Mouse (Mus musculus): ENCODE data around the gene Ecsit. TPM values are rescaled to one million over a fixed set of nuclear protein-coding genes. Genes with fewer than 3 reads are reported as not detected.

Ecsit gene
- polyA plus RNA-seq, 1 experiment from 2014 or later, result 33.2 TPM

DNA sequence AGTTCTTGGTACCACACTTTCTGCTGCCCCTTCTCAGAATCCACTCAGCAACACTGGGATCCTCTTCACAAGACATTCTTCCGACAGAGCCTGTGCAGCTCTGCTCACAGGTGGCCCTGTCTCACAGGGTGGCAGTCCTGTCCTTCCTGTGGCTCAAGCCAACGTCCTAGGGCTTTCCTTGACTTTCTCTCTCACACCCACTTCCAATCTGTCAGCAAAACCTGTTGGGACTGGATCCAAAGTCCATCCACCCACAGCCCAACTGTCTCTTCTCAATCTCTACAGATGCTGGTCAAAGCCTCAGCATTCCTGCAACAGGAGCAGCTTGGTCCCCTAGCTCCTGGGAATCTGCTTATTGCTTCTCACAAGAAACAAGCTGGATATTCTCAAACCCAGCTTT, 23.9 kb downstream of the Ecsit start:
- Histone ChIP-seq H3K4me3 (no peak overlapping the region), H3K9me3 (no peaks in the 10 kb centered on the region), H3K4me1 (no peaks in the 10 kb centered on the region), H3K36me3 (peaks cover 79% of the 10 kb centered on the region), H3K27ac (no peak overlapping the region), H3K9ac (no peak overlapping the region), H3K27me3 (no peaks in the 10 kb centered on the region), H3K4me2 (no peak overlapping the region)
- no peak for ATAC-seq (ENCODE audit: borderline replicate concordance, extremely low read depth, low FRiP score, low TSS enrichment)
- 79% methylated on average over 2 of the region's 2 CpGs for WGBS

GRCm38 (mm10) chr9:22058011-22058424, 27.2 kb downstream of the Ecsit start:
- Histone ChIP-seq H3K27me3 (peaks cover 28% of the 10 kb centered on the region), H3K9ac (no peak overlapping the region), H3K27ac (no peak overlapping the region), H3K4me1 (peaks cover 8% of the 10 kb centered on the region), H3K4me3 (no peak overlapping the region), H3K36me3 (peaks cover 48% of the 10 kb centered on the region), H3K9me3 (no peaks in the 10 kb centered on the region), H3K4me2 (no peak overlapping the region)
- 82% methylated on average over 9 of the region's 9 CpGs for WGBS
- ATAC-seq (ENCODE audit: borderline replicate concordance, extremely low read depth, low FRiP score, low TSS enrichment), result no peak

DNA sequence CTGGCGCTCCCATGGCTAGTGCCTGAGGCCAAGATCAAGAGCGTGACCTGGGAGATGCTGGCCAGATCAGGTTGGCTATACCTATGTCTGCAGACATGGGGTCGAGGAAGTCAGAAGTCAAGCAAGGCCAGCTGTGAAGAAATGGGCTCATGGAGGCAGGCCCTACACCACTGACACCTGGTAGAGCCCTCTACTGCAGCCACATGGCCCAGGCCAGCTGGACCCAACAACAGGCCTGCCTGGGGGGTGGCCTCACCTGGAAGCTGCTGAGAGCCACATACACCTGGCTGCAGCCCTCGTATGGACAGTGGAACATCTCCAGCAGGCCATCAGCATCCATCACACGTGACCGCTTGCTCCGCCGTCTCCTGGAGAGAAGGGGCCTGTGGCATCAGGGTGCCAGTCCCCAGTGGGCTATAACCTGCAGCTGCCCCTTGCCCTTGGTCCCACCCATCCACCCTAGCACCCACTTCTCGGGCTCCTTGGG, 28.2 kb downstream of the Ecsit start:
- Histone ChIP-seq H3K4me3 (no peak overlapping the region), H3K4me2 (no peak overlapping the region), H3K9me3 (no peaks in the 10 kb centered on the region), H3K4me1 (peaks cover 9% of the 10 kb centered on the region), H3K9ac (no peak overlapping the region), H3K27me3 (peaks cover 37% of the 10 kb centered on the region), H3K36me3 (peaks cover 38% of the 10 kb centered on the region), H3K27ac (no peak overlapping the region)
- no peak for ATAC-seq (ENCODE audit: borderline replicate concordance, extremely low read depth, low FRiP score, low TSS enrichment)
- WGBS, result 86% methylated on average over 9 of the region's 9 CpGs

DNA sequence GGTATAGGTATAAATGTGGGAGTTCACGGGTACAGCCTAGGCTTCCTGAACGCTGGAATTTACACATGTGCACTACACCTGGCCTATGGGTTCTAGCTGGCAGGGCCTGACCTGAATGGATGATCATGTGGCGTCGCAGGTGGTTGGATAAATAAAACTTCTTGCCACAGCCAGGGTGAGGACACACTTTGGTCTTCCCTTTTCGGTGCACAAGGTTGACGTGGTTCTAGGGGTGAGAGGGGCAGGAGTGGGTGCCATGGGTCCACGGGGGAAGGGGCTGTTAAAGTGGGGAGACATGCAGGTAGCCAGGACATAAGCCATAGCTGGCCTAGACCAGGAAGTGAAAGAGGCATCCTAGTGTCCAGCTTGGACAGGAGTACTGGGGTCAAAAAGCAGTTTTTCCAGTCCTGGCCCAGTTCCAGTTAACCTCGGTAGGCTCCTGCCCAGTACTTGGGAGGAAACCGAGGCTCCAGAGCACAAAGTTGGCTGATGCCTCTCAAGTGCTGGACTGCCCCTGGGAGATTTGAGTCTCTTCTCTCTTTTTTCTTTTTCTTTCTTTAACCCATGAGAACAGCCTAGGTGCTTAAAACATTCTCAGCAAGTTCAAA, 28.8 kb downstream of the Ecsit start:
- H3K4me2 ChIP-seq, result no peak overlapping the region
- H3K9ac ChIP-seq, result no peak overlapping the region
- no peak overlapping the region for H3K4me3 ChIP-seq
- H3K36me3 ChIP-seq, result peaks cover 33% of the 10 kb centered on the region
- H3K4me1 ChIP-seq, result peaks cover 15% of the 10 kb centered on the region
- no peaks in the 10 kb centered on the region for H3K9me3 ChIP-seq
- ATAC-seq (ENCODE audit: borderline replicate concordance, extremely low read depth, low FRiP score, low TSS enrichment), result no peak
- no peak overlapping the region for H3K27ac ChIP-seq
- 68% methylated on average over 9 of the region's 9 CpGs for WGBS
- peaks cover 44% of the 10 kb centered on the region for H3K27me3 ChIP-seq

- Histone ChIP-seq H3K4me1 (peaks cover 22% of the 10 kb centered on the region), H3K36me3 (peaks cover 27% of the 10 kb centered on the region)
These were observed 29.5 kb downstream of the Ecsit start for GRCm38 (mm10) chr9:22055713-22056112.

GRCm38 (mm10) chr9:22054411-22055076, 30.7 kb downstream of the Ecsit start:
- 3% methylated on average over 32 of the region's 32 CpGs for WGBS
- Histone ChIP-seq H3K27me3 (peaks cover 63% of the 10 kb centered on the region), H3K9ac (no peak overlapping the region), H3K27ac (no peak overlapping the region), H3K9me3 (no peaks in the 10 kb centered on the region), H3K4me3 (no peak overlapping the region), H3K4me1 (peaks cover 27% of the 10 kb centered on the region), H3K36me3 (peaks cover 24% of the 10 kb centered on the region), H3K4me2 (peak overlapping the region; percentile 21; the same call in 1 of the 2 replicates)
- no peak for ATAC-seq (ENCODE audit: borderline replicate concordance, extremely low read depth, low FRiP score, low TSS enrichment)

More at GRCm38 (mm10) chr9:22055713-22056112, 29.5 kb downstream of the Ecsit start:
- Histone ChIP-seq H3K27ac (no peak overlapping the region), H3K9me3 (no peaks in the 10 kb centered on the region), H3K27me3 (peaks cover 51% of the 10 kb centered on the region), H3K4me2 (no peak overlapping the region), H3K9ac (no peak overlapping the region), H3K4me3 (no peak overlapping the region)
- no peak for ATAC-seq (ENCODE audit: borderline replicate concordance, extremely low read depth, low FRiP score, low TSS enrichment)
- 30% methylated on average over 28 of the region's 29 CpGs for WGBS

- Histone ChIP-seq H3K9ac (no peak overlapping the region), H3K9me3 (no peaks in the 10 kb centered on the region), H3K4me3 (no peak overlapping the region), H3K4me1 (peaks cover 27% of the 10 kb centered on the region), H3K27me3 (peaks cover 71% of the 10 kb centered on the region), H3K27ac (no peak overlapping the region), H3K36me3 (peaks cover 16% of the 10 kb centered on the region), H3K4me2 (no peak overlapping the region)
- ATAC-seq (ENCODE audit: borderline replicate concordance, extremely low read depth, low FRiP score, low TSS enrichment), result no peak
- WGBS, result 18% methylated on average over 6 of the region's 7 CpGs
These were observed 31.6 kb downstream of the Ecsit start for GRCm38 (mm10) chr9:22053657-22054056.

DNA sequence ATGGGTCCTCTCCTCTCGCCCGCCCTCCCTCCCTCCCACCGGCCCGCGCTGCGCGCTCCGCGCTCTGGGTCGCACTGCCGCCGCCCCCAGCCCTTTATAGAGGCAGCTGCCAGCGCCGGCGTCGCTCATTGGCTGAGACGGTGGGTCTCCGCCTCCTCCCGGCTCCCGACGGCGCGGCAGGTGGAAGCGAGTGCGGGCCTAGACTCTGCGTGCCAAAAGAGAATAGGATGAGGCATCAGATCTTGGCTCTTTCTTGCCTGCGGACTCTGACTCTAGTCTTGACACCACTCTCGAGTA, 33.3 kb downstream of the Ecsit start, which contains the start of gene Elavl3:
Elavl3 (minus strand) TSS at position 66 of the 297 bp plus-strand sequence.
- no peak for ATAC-seq (ENCODE audit: borderline replicate concordance, extremely low read depth, low FRiP score, low TSS enrichment)
- no peak within 1 kb of the TSS for H3K27ac ChIP-seq
- H3K9ac ChIP-seq, result no peak within 1 kb of the TSS
- peaks cover 27% of the 10 kb centered on the region for H3K4me1 ChIP-seq
- peaks cover 1% of the 10 kb centered on the region; the same call in 1 of the 2 replicates for H3K36me3 ChIP-seq
- H3K4me2 ChIP-seq, result peak within 1 kb of the TSS; percentile 67
- peak within 1 kb of the TSS; percentile 38 for H3K4me3 ChIP-seq
- WGBS, result 2% methylated on average over 20 of the region's 28 CpGs
- H3K27me3 ChIP-seq, result peaks cover 80% of the 10 kb centered on the region
- H3K9me3 ChIP-seq, result no peaks in the 10 kb centered on the region

GRCm38 (mm10) chr9:22051161-22051957, 33.9 kb downstream of the Ecsit start:
- no peak for ATAC-seq (ENCODE audit: borderline replicate concordance, extremely low read depth, low FRiP score, low TSS enrichment)

GRCm38 (mm10) chr9:22050351-22050889, 34.8 kb downstream of the Ecsit start:
- H3K27me3 ChIP-seq, result peaks cover 75% of the 10 kb centered on the region
- no peaks in the 10 kb centered on the region for H3K9me3 ChIP-seq
- H3K4me3 ChIP-seq, result peak overlapping the region; percentile 38
- peak overlapping the region; percentile 67 for H3K4me2 ChIP-seq
- H3K36me3 ChIP-seq, result no peaks in the 10 kb centered on the region
- ATAC-seq (ENCODE audit: borderline replicate concordance, extremely low read depth, low FRiP score, low TSS enrichment), result no peak
- no peak overlapping the region for H3K27ac ChIP-seq
- under 1% methylated on average over 34 of the region's 43 CpGs for WGBS
- H3K9ac ChIP-seq, result no peak overlapping the region
- peaks cover 27% of the 10 kb centered on the region for H3K4me1 ChIP-seq

More at GRCm38 (mm10) chr9:22051161-22051957, 33.9 kb downstream of the Ecsit start:
- Histone ChIP-seq H3K9me3 (no peaks in the 10 kb centered on the region), H3K4me1 (peaks cover 27% of the 10 kb centered on the region), H3K27me3 (peaks cover 80% of the 10 kb centered on the region), H3K4me2 (peak overlapping the region; percentile 67), H3K27ac (no peak overlapping the region), H3K4me3 (peak overlapping the region; percentile 38), H3K9ac (no peak overlapping the region), H3K36me3 (no peaks in the 10 kb centered on the region)
- 2% methylated on average over 61 of the region's 67 CpGs for WGBS

DNA sequence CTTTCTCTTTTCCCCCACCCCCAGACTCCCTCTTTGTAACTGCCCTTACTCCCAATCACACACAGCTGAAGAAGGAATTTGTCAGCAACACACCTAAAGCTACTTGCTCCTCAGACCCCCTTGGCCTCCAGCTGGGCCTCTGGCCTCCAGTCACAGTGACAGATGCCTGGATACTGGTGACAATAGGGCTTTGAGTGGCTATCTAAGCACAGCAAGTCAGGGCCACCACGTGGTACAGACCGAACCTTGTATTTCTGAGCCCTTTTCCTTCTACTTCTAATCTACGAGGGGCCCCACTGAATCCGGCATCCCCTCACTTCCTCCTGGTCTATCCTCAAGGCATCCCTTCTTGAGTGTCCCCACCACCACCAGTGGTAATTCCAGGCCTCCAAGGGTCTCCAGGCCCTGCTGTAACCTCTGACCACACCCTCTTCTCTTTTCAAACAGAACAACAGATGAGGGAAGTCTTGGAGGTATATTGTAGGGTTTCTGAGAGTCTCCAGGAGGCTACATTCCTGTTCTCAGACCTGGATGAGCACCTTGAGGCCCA, 35.4 kb downstream of the Ecsit start:
- peaks cover 69% of the 10 kb centered on the region for H3K27me3 ChIP-seq
- no peak overlapping the region; the same call in 1 of the 2 replicates for H3K4me2 ChIP-seq
- ATAC-seq (ENCODE audit: borderline replicate concordance, extremely low read depth, low FRiP score, low TSS enrichment), result no peak

More for the DNA sequence above, 35.4 kb downstream of the Ecsit start:
- H3K4me1 ChIP-seq, result peaks cover 25% of the 10 kb centered on the region
- WGBS, result 48% methylated on average over 4 of the region's 4 CpGs
- no peaks in the 10 kb centered on the region for H3K9me3 ChIP-seq
- no peak overlapping the region for H3K27ac ChIP-seq
- H3K9ac ChIP-seq, result no peak overlapping the region
- H3K36me3 ChIP-seq, result no peaks in the 10 kb centered on the region
- no peak overlapping the region; the same call in 1 of the 2 replicates for H3K4me3 ChIP-seq

All from lung, embryonic 15.5 days (tissue).